In the genomic region with DNA sequence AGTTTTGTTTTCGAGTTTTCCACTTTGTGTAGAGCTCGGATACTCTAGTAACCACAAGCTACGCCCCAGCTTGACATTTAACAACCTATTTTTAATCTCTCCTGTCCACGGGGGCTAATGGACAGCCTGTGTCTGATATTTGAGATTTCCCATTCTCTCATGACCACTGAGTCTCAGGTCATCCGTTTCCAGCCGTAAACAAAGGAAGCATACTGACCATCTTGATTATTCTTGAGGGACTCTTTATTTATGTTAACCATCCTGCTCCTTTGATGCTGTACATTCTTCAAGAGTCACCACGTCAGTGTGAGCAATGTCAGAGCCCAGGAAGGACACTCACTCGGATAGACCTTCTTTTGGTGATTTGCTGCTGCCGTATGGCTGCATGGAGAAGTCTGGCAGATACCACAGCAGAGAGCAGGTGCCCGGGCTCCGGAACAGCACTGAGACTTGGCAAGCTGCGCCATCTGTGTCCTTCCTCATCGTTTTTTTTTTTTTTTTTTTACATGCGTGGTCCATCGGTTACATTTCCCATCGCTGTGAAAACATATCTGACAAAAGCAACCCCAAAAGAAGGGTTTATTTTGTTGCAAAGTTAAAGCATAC, we compare ENCODE assay signal across 25 mouse cellular contexts.
DNase-seq lines count a peak whose midpoint lies in the region; ATAC-seq and TF ChIP-seq lines count a peak whose summit lies in the region.
"Had no signal": no experiment of that assay in that cellular context is flagged by ENCODE, and none has a peak within 500 bp of the region (broad histone marks: within the 10 kb centered on the region; RNA-seq: fewer than 3 reads in every experiment).

No protein-coding gene starts in this region.

- H3K4me2 ChIP-seq in lung, embryonic 15.5 days, result no peak overlapping the region
- H3K4me2 ChIP-seq in kidney, embryonic 15.5 days, result no peak overlapping the region
- H3K4me2 ChIP-seq: embryonic facial prominence, embryonic 15.5 days; forebrain, embryonic 15.5 days; hindbrain, embryonic 12.5 days; limb, embryonic 15.5 days; midbrain, embryonic 15.5 days; neural tube, embryonic 13.5 days had no signal

- H3K4me1 ChIP-seq in lung, embryonic 15.5 days, result no peaks in the 10 kb centered on the region
- H3K4me1 ChIP-seq in lung, adult 2 months (ENCODE audit: control insufficient read depth, insufficient read depth, low read length), result no peaks in the 10 kb centered on the region
- no peaks in the 10 kb centered on the region; the same call in 1 of the 2 replicates for H3K4me1 ChIP-seq in cerebellum, adult 2 months (ENCODE audit: control insufficient read depth, insufficient read depth, low read length)
- H3K4me1 ChIP-seq in kidney, embryonic 15.5 days, result no peaks in the 10 kb centered on the region
- H3K4me1 ChIP-seq: embryonic facial prominence, embryonic 15.5 days; forebrain, embryonic 15.5 days; hindbrain, embryonic 12.5 days; limb, embryonic 15.5 days; midbrain, embryonic 15.5 days; neural tube, embryonic 13.5 days had no signal

- 62% methylated on average over 16 of the region's 16 CpGs for WGBS in lung, embryonic 15.5 days
- WGBS in lung, adult 2 months, result 54% methylated on average over 16 of the region's 16 CpGs
- 22% methylated on average over 16 of the region's 16 CpGs for WGBS in cerebellum, adult 2 months
- WGBS in kidney, embryonic 15.5 days, result 79% methylated on average over 16 of the region's 16 CpGs

- H3K4me3 ChIP-seq in lung, embryonic 15.5 days, result no peak overlapping the region
- no peak overlapping the region for H3K4me3 ChIP-seq in lung, adult 2 months (replicated peaks; ENCODE audit: extremely low read depth, low read depth, low read length)
- H3K4me3 ChIP-seq in cerebellum, adult 2 months (replicated peaks; ENCODE audit: insufficient read depth, low read depth, low read length), result no peak overlapping the region
- no peak overlapping the region for H3K4me3 ChIP-seq in kidney, embryonic 15.5 days (replicated peaks)
- H3K4me3 ChIP-seq: embryonic facial prominence, embryonic 15.5 days; forebrain, embryonic 15.5 days; heart, adult 2 months; hindbrain, embryonic 12.5 days; limb, embryonic 15.5 days; midbrain, embryonic 15.5 days; myocyte; neural tube, embryonic 13.5 days had no signal

- no peak for TF ChIP-seq POLR2A in lung, adult 2 months (IDR thresholded peaks at IDR 0.05; ENCODE audit: borderline replicate concordance, extremely low read depth, low read depth, low read length)
- no peak for TF ChIP-seq POLR2A in cerebellum, adult 2 months (IDR thresholded peaks at IDR 0.05; ENCODE audit: borderline replicate concordance, insufficient read depth, low read length)

- H3K9ac ChIP-seq in lung, embryonic 15.5 days, result no peak overlapping the region
- no peak overlapping the region for H3K9ac ChIP-seq in kidney, embryonic 15.5 days
- H3K9ac ChIP-seq: embryonic facial prominence, embryonic 15.5 days; forebrain, embryonic 15.5 days; hindbrain, embryonic 12.5 days; limb, embryonic 15.5 days; liver, embryonic 14.5 days; midbrain, embryonic 15.5 days; neural tube, embryonic 13.5 days had no signal

- TF ChIP-seq CTCF in lung, adult 2 months (IDR thresholded peaks at IDR 0.05; ENCODE audit: insufficient read depth, low read length), result no peak
- no peak for TF ChIP-seq CTCF in cerebellum, adult 2 months (IDR thresholded peaks at IDR 0.05; ENCODE audit: borderline replicate concordance, insufficient read depth, low read depth, low read length)

- no peaks in the 10 kb centered on the region for H3K27me3 ChIP-seq in lung, embryonic 15.5 days
- no peaks in the 10 kb centered on the region for H3K27me3 ChIP-seq in cerebellum, adult 2 months (ENCODE audit: control insufficient read depth, insufficient read depth, low read length)
- no peaks in the 10 kb centered on the region for H3K27me3 ChIP-seq in kidney, embryonic 15.5 days
- H3K27me3 ChIP-seq: embryonic facial prominence, embryonic 15.5 days; forebrain, embryonic 15.5 days; hindbrain, embryonic 12.5 days; limb, embryonic 15.5 days; midbrain, embryonic 15.5 days; neural tube, embryonic 13.5 days had no signal

- 0 out of 2 replicates have a peak, but pooled peaks have one; percentile 31 for ATAC-seq in lung, embryonic 15.5 days (ENCODE audit: borderline replicate concordance, extremely low read depth, low FRiP score, low TSS enrichment)
- ATAC-seq in kidney, embryonic 15.5 days (replicated peaks; ENCODE audit: low FRiP score), result no peak
- ATAC-seq: forebrain, embryonic 15.5 days; intestine, postnatal 0 days; midbrain, embryonic 15.5 days had no signal

- DNase-seq in lung, adult 2 months, result no peak
- DNase-seq in cerebellum, adult 2 months, result peak; percentile 64 to 82
- DNase-seq in cerebellum, postnatal 25 days, result peak; percentile 61 to 77
- no peak for DNase-seq in kidney, adult 11 months
- no peak for DNase-seq in embryo, embryonic 9.5 days (ENCODE audit: extremely low spot score)
- DNase-seq: adrenal gland, postnatal 10 days; B cell, adult 2 months; gastrocnemius, postnatal 25 days; heart, adult 2 months; kidney, postnatal 4 days; layer of hippocampus, adult 9-11 months; retina, postnatal 1 day; right cerebral cortex, postnatal 25 days; thymus, postnatal 25 days had no signal

- H3K27ac ChIP-seq in lung, embryonic 15.5 days, result no peak overlapping the region
- no peak overlapping the region for H3K27ac ChIP-seq in cerebellum, adult 2 months (ENCODE audit: insufficient read depth, low read length)
- H3K27ac ChIP-seq in kidney, embryonic 15.5 days, result no peak overlapping the region
- H3K27ac ChIP-seq: embryonic facial prominence, embryonic 15.5 days; forebrain, embryonic 15.5 days; heart, adult 2 months; hindbrain, embryonic 12.5 days; limb, embryonic 15.5 days; liver, embryonic 14.5 days; midbrain, embryonic 15.5 days; neural tube, embryonic 13.5 days had no signal

- no peaks in the 10 kb centered on the region for H3K36me3 ChIP-seq in lung, embryonic 15.5 days
- no peaks in the 10 kb centered on the region for H3K36me3 ChIP-seq in kidney, embryonic 15.5 days
- H3K36me3 ChIP-seq: embryonic facial prominence, embryonic 15.5 days; forebrain, embryonic 15.5 days; hindbrain, embryonic 12.5 days; limb, embryonic 15.5 days; midbrain, embryonic 15.5 days; neural tube, embryonic 13.5 days had no signal

- H3K9me3 ChIP-seq in lung, embryonic 15.5 days, result no peaks in the 10 kb centered on the region
- H3K9me3 ChIP-seq in kidney, embryonic 15.5 days (replicated peaks), result no peaks in the 10 kb centered on the region; the same call in 1 of the 2 replicates
- H3K9me3 ChIP-seq: embryonic facial prominence, embryonic 15.5 days; forebrain, embryonic 15.5 days; hindbrain, embryonic 12.5 days; limb, embryonic 15.5 days; midbrain, embryonic 15.5 days; neural tube, embryonic 13.5 days had no signal

Comparison
In these comparisons a context has a peak if more than half of its experiments do, and no peak if none do; other contexts are left out.
1. DNase-seq: peak in cerebellum, adult 2 months (2 of 2) and cerebellum, postnatal 25 days (2 of 2); none in lung, adult 2 months (single experiment), kidney, adult 11 months (single experiment) and embryo, embryonic 9.5 days (single experiment).